Mouse (Mus musculus): ENCODE results near the gene Dnajc4.

The Dnajc4 gene

DNA sequence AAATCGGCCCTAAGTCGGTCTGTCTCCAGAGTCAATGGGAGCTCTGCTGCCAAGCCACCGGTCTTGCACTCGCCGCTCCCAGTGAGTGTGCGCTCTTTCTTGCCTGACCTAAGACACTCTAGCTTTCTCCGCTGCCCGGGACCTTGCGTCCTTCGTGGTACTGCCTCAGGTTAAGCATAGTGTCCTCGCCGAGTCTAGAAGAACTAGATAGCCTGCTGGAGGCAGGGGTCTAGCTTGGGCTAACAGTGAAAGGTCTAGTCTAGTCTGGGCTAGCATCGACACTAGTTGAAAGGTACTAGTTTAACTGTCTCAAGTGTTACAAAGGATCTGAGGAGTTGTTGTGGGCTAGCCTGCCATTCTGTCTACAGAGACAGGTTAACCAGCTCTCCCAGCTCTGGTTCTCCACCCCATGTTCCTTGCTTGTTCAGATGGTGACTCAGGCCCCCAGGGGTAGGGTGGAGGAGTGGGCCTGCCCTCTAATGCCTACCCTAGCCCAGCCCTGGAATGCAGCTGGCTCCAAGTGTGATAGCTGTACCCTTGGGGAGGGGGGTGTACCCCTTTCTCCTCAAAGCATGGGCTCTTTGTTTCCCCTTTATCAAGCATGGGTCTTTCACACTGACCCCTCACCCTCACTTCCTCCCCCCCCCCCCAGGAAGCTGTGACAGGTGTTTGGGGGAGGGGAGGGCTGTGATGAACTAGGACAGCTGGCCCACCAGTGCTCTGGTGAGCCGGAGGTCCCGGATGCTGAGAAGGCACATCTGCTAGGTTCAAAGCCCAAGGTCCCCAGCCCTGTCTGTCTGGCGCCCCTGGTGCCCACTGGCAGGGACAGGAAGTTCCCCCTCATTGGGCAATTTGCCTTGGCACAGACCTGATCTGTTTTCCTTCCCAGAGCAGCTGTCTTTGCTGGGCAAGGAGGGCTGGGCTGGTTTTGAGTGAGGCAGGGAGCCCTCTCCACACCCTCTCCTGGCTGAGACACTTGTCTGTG is 16.5 kb downstream of the Dnajc4 start, which contains the start of gene Plcb3:
Gene Plcb3 (minus strand): TSS at position 934 of the 985 bp plus-strand sequence.
- DNase-seq (ENCODE audit: low read depth, low spot score) = peak; percentile 93

DNA sequence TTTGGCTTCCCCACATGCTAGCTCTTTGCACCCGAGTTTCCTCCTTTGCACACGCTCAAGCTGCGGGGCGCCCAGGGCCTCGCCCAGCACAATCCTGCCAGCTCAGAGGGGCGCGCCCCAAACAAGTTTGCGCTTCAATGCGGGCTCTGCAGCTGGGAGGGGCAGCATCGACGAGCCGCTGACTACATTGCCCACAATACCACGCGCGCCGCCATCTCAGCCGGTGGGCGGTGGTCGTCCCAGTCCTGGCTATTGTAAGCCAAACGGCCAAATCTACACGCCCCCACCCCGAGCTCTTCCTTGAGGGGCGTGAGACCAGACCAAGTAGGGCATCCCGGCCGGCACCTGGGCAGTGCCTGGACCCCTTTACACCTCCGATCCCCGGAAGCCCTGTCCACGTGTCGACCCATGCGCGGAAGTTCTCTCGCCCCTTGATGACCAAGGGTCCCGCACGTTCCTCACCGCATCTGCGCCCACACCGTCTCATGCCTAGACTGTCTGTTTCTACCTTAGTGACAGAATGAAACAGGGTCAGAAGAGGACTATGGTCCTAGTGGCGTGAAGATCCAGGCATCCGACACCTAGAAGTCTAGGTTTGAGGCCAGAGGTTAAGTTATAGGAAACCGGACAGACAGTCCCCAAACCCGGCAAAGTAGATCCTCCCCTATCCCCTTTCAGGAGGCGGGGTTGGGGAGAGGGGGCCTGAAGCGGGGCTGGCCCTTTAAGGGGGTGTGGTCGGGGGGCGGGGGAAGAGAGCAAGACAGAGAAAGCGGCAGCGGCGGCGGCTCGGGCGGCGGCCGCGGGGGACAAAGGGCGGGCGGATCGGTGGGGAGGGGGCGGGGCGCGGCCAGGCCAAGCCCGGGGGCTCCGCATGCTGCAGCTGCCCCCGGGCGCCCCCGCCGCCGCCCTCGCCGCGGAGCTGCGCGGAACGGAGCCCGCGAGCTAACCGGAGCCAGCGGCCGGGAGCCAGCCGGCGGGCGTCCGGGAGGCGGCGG is 17.9 kb downstream of the Dnajc4 start, which contains the start of gene Ppp1r14b:
Gene Ppp1r14b (plus strand): TSS at position 758 of the 995 bp plus-strand sequence.
- peak; percentile 95 for DNase-seq (ENCODE audit: low read depth, low spot score)

DNA sequence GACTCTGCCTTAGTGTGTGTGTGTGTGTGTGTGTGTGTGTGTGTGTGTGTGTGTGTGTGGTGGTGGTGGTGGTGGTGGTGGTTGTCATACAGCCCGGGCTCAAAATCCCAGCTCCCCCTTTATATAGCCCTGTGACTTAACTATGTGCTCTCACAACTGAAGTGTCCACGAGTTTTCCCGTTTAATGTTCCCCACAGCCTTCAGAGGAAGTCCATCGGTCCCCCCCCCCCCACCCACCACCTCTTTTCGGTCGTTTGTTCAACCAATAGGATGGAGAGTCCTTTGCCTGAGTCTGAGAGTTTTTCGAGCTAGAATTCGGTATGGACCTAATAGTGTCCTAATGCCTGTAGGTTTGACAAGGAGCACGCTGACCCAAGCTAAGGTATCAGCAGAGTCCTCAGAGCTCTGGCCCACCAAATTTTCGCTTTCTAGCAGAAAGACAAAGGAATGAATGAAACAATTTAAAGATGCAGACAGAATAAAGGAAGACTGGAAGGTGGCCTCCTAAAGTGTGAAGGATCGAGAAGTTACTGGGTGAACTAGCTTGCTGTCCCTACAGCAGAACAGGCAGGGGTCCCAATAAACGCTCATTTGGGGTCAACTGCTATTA is 18.7 kb downstream of the Dnajc4 start:
- DNase-seq (ENCODE audit: low read depth, low spot score) = no peak

DNA sequence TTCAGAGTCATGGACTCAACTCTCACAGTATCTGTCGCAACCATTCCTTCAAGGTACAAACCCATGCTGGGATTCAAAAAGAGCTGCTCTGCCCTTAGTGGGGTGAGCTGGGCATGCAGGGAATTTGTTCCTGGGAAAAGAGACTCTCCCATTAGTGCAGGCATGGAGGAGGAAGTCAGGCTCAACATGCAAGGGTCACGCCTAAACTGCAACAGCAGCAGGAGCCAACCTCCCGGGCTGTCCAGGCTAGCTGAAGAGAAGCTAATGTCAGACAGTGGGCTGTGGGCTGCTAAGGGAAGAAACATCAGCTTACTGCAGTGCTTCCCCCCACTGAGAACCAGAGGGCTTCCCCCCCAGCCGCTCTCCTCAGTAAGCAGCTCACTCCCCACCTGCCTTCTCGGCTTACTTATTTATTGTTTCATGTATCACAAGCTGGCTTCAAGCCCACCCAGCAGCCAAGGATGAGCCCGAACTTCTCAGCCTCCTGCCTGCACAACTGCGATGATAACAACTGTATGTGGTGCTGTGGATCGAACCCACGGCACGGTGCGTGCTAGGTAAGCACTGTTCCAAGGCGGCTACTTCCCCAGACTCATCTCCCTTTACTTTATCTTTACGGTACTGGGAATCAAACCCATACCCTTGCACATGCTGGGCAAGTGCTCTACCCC is 20.0 kb downstream of the Dnajc4 start:
- DNase-seq (ENCODE audit: low read depth, low spot score) = no peak

DNA sequence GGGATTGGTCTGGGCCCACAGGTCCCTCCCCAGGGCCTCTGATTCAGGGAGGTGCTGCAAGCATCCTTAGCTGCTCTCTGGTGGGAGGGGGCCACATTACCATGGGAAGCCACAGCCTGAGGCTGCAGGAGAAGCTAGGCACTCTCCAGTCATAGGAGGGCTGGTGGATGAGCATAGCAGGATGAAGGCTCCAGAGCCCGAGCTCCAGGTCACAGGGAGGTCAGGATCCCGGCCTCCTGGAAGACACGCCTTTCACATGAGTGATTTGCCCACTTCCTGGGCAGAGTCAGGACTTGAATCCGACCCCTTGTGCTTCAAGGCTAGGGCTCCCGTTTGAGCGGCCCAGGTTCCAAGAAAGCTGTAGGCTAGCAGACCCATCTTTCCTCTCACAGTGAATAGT is 20.7 kb downstream of the Dnajc4 start:
- no peak for DNase-seq (ENCODE audit: low read depth, low spot score)

DNA sequence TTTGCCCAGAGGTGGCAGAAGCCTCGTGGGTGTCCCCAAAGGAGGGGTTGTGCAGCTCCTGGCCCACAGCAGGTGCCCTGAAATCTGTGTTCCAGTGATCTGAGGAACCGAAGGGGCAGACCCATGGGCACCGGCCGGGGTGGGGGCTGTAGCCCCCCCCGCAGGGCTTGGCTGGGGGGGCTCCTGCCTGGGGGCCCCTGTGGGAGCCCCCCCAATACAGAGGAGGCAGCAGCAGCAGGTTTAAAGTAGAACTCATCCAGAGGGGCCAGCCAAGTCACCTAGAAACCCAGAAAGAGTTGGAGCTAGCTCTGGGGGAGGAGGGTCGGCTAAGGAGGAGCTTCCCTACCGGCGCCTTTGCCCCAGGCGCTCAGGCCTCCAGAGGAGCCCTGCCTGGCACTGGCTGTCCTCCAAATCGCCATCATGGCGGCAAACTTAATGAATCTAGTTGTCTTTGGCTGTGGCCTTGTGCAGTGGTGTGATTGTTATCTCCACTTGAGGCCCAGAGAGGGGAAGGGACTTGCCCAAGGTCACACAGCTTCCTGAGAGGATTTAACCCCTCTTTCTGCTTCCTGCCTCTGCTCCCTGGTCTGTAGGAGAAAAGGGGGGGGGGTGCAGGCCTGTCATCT is 21.8 kb downstream of the Dnajc4 start:
- DNase-seq (ENCODE audit: low read depth, low spot score) = no peak

DNA sequence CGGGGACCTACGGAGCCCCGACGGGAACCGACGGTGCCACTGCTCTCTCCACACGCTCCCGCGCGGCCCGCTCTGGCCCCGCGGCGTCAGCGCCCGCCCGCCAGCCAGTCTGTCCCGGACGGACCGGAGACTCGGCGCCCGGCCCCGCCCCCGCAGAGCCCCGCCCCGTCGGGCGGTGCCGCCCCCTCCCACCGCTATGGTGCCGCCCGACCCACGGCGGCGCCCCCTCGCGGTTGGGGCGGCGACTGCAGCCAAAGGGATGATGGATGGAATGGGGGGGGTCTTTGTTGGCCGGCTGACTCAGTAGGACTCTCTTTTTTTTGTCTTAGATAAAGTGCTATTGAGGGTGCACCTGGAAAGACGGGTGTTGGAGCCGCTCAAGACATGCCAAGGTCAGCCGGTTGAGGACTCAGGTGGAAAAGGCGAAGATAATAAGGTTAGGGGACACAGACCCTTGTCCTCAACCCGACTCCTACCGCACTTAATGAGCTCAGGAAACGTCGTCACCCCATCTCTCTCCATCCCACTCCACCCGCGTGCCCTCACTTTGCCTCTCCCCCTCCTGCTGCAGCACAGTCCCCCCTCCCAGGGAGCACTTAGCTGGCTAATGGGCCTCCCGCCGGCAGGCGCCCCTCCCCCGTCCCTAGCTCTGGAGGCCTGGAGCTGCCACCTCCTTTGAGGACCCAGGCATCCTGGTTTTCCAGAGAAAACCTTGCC is 22.5 kb downstream of the Dnajc4 start:
- peak; percentile 84 for DNase-seq (ENCODE audit: low read depth, low spot score)

DNA sequence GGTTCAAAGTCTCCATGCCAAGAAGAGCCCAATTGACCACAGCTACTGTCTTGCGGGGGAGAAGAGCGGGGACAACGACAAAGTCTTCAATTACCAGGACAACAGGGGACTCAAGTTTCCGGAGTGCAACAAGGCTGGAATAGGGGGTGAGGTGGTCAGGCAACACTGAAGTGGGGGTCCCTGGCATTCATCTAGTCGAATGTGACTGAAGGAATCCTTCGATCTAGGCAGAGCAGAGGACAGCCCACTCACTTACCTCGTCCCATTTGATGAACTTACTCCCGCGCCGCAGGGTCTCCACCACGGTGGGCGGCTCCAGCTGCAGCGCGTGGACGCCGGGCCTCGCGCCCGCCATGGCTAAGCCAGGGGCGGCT is 23.1 kb downstream of the Dnajc4 start:
- DNase-seq (ENCODE audit: low read depth, low spot score) = no peak

DNA sequence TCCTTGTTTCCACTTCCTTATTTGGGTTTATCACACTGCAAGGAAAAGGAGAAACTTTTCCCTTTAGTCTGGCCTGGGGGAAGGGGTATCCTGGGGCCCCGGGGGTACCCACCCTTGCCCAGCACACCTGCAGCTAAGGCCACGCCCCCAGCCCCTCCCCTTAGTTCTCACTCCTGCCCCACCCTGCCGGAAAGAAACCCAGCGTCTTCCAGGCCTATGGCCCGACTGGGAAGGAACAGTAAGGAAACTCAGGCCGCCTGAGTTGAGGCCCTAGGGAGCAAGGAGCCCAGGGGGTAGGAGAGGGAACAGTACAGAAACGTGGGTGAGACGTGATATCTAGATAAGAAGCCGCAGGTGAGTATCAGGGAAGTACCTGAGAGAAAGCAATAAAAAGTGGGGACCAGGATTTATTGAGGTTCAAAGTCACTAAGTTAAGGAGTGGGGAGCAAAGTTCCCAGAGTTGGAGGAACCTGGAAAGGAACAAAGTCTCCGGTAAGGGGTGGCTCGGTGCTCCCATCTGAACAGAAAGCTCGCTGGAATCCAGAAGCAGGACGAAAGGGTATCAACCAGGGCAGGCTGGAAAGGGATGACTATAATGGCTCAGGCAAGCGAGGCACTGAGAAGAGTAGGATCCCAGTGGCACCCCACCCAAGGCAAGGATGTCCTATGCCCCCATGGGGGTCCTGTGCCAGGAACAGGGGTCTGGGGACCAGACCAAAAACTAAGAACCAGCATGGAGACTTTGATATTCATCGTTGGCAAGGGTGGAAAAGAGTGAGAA is 23.7 kb downstream of the Dnajc4 start:
- peak; percentile 47 for DNase-seq (ENCODE audit: low read depth, low spot score)

DNA sequence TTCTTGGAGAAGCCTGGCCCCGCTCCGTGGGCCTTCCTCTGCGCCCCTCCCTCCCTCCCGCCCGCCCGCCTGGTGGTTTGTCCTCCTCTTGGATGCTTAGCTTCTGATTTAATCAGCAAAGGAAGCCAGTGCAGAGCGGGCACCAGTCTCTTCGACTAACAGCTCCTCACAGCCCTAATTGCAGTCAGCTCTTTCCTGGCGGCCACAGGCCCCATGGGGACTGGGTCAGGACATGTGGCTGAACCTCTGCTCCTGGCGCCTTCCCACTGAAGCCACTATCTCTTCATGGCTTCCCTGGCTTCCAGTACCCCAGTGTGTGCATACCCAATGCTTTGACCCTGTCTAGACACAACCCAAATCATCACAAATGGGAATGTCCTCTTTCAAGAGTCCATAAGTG is 35.9 kb downstream of the Dnajc4 start:
- DNase-seq (ENCODE audit: low read depth, low spot score) = no peak

DNA sequence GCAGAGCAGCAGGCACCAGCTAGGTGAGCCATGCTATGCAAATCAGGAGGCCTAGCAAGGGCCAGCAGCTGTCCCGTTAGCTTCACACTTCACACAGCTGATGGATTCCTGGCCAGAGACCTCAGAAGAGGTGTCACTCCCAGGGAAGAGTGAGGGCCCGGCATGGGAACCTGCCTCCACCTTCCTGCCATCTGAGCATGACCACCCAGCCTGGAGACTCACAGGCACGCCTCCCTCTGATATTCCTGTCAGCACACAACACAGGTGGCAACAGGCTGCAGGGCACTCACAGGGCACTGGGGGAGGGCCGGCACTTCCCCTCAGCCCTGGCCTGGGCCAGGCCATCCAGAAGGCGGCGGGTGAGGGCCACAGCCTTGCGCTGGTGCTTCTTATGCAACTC is 36.9 kb downstream of the Dnajc4 start:
- peak; percentile 60 for DNase-seq (ENCODE audit: low read depth, low spot score)

DNA sequence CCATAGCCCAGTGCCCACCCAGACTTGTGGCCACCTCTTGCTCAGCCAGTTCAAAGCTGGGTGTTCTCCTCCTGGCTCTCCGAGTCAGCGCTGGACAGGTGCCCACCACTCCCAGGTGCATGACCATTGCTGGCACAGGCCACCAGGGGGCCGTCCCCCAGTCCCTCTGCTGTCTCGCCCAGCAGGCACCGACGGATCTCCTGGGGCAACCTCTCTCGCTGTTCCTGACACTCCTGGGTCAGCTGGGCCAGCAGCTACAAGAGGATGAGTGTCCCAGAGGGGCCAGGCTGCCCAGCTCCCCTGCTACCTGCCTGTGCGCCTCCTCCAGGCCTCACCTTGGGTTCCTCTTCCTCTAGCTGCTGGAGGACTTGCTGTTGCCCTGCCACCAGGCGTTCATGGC is 38.3 kb downstream of the Dnajc4 start:
- peak; percentile 47 for DNase-seq (ENCODE audit: low read depth, low spot score)

DNA sequence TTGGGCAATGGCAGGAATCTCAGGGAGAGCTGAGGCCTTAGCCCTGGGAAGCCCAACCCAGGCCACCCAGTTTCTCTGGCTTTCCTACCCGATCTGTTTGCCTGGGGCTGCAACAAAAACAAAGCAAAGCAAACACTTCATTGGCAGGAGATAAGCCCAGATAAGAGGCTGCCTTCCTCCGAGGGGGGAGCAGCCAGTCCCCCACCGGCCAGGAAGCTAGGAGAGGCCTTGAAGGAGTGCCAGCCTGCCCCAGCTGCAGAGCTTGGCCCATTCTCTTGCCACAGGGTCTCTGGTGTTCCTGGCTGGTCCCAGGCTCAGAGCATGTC is 39.7 kb downstream of the Dnajc4 start:
- DNase-seq (ENCODE audit: low read depth, low spot score) = no peak

DNA sequence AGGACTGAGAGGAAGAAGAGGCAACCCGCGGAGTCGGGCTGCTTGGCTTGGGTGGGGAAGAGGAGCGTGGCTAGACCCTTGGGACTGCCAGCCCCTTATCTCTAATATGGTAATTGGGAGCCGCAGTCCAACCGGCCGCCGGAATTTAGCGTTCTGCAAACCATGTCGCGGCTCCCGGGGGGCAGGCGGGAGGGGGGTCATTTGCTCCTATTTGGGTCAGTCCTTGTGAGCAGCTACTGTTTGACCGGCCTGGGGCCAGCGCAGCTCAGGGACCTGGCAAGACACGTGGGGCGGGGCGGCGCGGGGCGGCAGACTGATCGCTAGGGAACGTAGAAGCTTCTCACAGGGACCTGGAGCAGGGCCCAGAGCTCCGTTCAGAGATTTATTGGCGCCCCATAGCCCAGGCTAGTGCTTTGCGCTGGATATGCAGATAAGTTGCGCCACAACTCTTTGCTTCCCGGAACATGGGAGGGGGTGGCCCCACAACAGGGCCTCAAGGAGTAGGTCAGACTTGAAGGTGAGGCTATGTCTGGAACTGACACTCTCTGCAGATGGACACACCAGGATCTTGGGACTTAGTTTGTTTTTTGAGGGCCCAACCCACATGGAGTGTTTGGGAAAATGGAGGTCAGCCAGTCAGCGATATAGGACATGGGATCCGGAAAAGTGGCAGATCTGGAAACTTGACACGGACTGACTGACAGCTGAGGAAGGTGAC is 40.2 kb downstream of the Dnajc4 start:
- DNase-seq (ENCODE audit: low read depth, low spot score) = peak; percentile 64

DNA sequence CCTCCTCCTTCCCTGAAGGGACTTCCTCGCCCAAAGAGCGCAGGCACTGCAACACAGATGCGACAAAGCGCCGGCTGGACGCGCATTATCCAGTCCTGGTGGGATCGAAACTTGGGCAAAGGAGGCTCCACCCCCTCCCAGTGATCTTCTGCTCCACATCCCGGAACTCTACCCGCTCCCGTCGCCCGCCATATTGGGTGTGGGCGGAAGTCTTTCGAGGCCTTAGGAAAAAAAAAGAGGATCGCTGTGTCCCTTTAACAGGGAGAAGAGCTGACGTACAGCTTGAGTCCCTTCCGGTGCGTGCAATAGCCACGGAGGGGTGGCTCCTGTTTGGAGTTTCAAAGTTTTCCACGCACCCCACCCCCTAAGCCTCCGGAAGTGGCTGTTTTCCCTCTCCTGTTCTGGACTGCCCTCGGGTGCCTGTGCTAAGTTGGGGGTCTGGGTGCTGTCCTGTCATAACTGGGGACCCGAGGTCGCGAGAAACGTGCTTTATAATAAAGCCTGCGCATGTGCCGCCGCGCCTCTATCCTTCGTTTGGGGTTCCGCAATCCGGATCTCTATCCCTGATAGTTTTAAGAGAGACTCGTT is 40.9 kb downstream of the Dnajc4 start:
- peak; percentile 89 for DNase-seq (ENCODE audit: low read depth, low spot score)

DNA sequence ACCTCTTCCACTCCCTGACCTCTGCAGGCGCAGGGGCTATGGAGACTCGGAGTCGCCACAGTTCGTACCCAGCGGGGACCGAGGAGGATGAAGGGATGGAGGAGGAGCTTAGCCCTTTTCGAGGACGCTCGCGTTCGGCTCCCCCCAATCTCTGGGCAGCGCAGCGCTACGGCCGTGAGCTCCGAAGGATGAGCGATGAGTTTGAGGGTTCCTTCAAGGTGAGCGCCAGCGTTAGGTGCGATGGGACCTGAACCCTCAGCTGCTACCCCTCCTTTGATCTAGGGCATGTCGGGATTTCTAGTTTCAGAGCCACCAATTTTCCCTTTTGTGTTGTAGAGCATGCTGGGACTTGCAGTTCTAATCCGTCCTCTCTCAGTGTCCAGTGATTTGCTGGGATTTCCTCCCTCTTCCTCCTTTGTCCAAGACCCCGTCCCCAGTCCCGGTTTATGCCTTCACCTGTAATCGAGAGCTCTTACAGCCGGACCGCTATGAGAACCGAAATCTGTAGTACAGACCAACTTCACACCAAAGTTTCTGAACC is 41.7 kb downstream of the Dnajc4 start:
- DNase-seq (ENCODE audit: low read depth, low spot score) = peak; percentile 77

DNA sequence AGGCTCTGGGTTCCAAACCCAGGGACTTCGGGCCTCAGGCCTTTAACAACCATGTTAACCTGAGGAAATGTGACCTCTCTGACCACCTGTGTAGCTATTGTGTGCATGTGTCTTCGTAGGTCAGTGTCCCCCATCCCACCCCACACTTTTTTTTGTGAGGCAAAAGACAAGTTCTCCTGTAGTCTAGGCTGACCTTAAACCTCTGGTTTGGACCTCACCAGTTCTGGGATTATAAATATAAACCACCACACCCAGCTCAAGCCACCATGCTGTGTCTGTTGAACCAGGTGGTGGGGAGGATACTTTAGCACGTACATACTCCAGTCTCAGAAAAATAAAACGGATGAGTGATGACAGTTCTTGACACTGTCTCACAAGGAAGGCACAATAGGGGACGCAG is 42.4 kb downstream of the Dnajc4 start:
- DNase-seq (ENCODE audit: low read depth, low spot score) = no peak

DNA sequence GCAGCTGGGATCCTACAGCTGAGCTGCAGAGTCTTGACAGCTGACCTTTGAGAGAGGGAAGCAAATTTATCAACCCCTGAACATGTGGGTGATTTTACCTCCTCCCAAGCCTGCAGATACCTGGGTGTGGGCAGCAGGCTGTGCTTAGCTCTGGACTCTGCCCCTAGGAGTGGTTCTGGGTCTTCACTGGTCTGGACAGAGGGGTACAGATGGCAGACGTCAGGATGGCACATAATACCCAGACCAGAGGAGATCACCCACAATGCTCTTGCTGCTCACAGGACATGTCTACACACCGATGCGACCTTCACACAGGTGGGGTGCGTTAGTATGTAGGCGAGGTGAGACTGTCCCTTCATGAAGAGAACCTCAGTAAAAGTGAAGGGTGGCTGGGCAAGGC is 42.8 kb downstream of the Dnajc4 start:
- no peak for DNase-seq (ENCODE audit: low read depth, low spot score)
